Mouse (Mus musculus) ES-Bruce4 (cell line): Measurements from ENCODE around the gene Rae1.

Experiments
- CTCF ChIP-seq: IDR thresholded peaks from one replicate; pipeline ENCODE4 v1.8.1; 2011; ENCODE audit warnings: low read depth, low read length
- EP300 ChIP-seq: IDR thresholded peaks from 2 replicates; pipeline ENCODE4 v1.6.1; 2011; ENCODE audit warnings: low read depth, low read length; ENCODE audit not compliant: insufficient read depth
- POLR2A ChIP-seq: IDR thresholded peaks from one replicate; pipeline ENCODE4 v1.8.1; 2011; ENCODE audit warnings: low read length; ENCODE audit not compliant: insufficient read depth

GRCm38 (mm10) chr2:172960350-172960749, 39.6 kb upstream of the Rae1 start:
- TF ChIP-seq CTCF (peak; percentile 32), POLR2A (no peak), EP300 (no peak)
